Mouse (Mus musculus): ENCODE data around the gene Cand2.

Cand2 gene

GRCm38 (mm10) chr6:115774501-115774921 lies at the start of gene Cand2:
Gene Cand2, plus strand, starts transcription at chr6:115774538.
- ATAC-seq (ENCODE audit: insufficient number of reproducible peaks, low FRiP score, low TSS enrichment): no peak

GRCm38 (mm10) chr6:115727108-115727507 lies 47.2 kb upstream of the Cand2 start:
- no peak for ATAC-seq (ENCODE audit: insufficient number of reproducible peaks, low FRiP score, low TSS enrichment)

- no peak for ATAC-seq (ENCODE audit: insufficient number of reproducible peaks, low FRiP score, low TSS enrichment)
Observed at GRCm38 (mm10) chr6:115727570-115727969, 46.8 kb upstream of the Cand2 start.

GRCm38 (mm10) chr6:115730560-115731342 lies 43.6 kb upstream of the Cand2 start:
- no peak for ATAC-seq (ENCODE audit: insufficient number of reproducible peaks, low FRiP score, low TSS enrichment)

GRCm38 (mm10) chr6:115732341-115732928 lies 41.9 kb upstream of the Cand2 start:
- ATAC-seq (ENCODE audit: insufficient number of reproducible peaks, low FRiP score, low TSS enrichment): no peak

GRCm38 (mm10) chr6:115734909-115735308 lies 39.4 kb upstream of the Cand2 start:
- ATAC-seq (ENCODE audit: insufficient number of reproducible peaks, low FRiP score, low TSS enrichment): no peak

- no peak for ATAC-seq (ENCODE audit: insufficient number of reproducible peaks, low FRiP score, low TSS enrichment)
Observed at GRCm38 (mm10) chr6:115739056-115739455, 35.3 kb upstream of the Cand2 start.

- no peak for ATAC-seq (ENCODE audit: insufficient number of reproducible peaks, low FRiP score, low TSS enrichment)
Observed at GRCm38 (mm10) chr6:115743569-115743968, 30.8 kb upstream of the Cand2 start.

- ATAC-seq (ENCODE audit: insufficient number of reproducible peaks, low FRiP score, low TSS enrichment): no peak
Observed at GRCm38 (mm10) chr6:115746326-115746725, 28.0 kb upstream of the Cand2 start.

GRCm38 (mm10) chr6:115755536-115755935 lies 18.8 kb upstream of the Cand2 start:
- no peak for ATAC-seq (ENCODE audit: insufficient number of reproducible peaks, low FRiP score, low TSS enrichment)

GRCm38 (mm10) chr6:115758981-115759435 lies 15.3 kb upstream of the Cand2 start:
- ATAC-seq (ENCODE audit: insufficient number of reproducible peaks, low FRiP score, low TSS enrichment): no peak

- ATAC-seq (ENCODE audit: insufficient number of reproducible peaks, low FRiP score, low TSS enrichment): no peak
Observed at GRCm38 (mm10) chr6:115759461-115759860, 14.9 kb upstream of the Cand2 start.

- no peak for ATAC-seq (ENCODE audit: insufficient number of reproducible peaks, low FRiP score, low TSS enrichment)
Observed at GRCm38 (mm10) chr6:115760137-115760536, 14.2 kb upstream of the Cand2 start.

GRCm38 (mm10) chr6:115760982-115761381 lies 13.4 kb upstream of the Cand2 start:
- no peak for ATAC-seq (ENCODE audit: insufficient number of reproducible peaks, low FRiP score, low TSS enrichment)

- ATAC-seq (ENCODE audit: insufficient number of reproducible peaks, low FRiP score, low TSS enrichment): no peak
Observed at GRCm38 (mm10) chr6:115761995-115762756, 12.2 kb upstream of the Cand2 start, which contains the start of gene Tmem40. Gene Tmem40, minus strand, starts transcription at chr6:115762410.

GRCm38 (mm10) chr6:115764179-115764578 lies 10.2 kb upstream of the Cand2 start:
- no peak for ATAC-seq (ENCODE audit: insufficient number of reproducible peaks, low FRiP score, low TSS enrichment)

- ATAC-seq (ENCODE audit: insufficient number of reproducible peaks, low FRiP score, low TSS enrichment): no peak
Observed at GRCm38 (mm10) chr6:115767357-115767756, 7.0 kb upstream of the Cand2 start.

- ATAC-seq (ENCODE audit: insufficient number of reproducible peaks, low FRiP score, low TSS enrichment): no peak
Observed at GRCm38 (mm10) chr6:115768207-115768606, 6.1 kb upstream of the Cand2 start.

GRCm38 (mm10) chr6:115770059-115770670 lies 4.2 kb upstream of the Cand2 start:
- no peak for ATAC-seq (ENCODE audit: insufficient number of reproducible peaks, low FRiP score, low TSS enrichment)

- ATAC-seq (ENCODE audit: insufficient number of reproducible peaks, low FRiP score, low TSS enrichment): no peak
Observed at GRCm38 (mm10) chr6:115770852-115771251, 3.5 kb upstream of the Cand2 start.

- ATAC-seq (ENCODE audit: insufficient number of reproducible peaks, low FRiP score, low TSS enrichment): no peak
Observed at GRCm38 (mm10) chr6:115772201-115772600, 2.1 kb upstream of the Cand2 start.
